Mouse (Mus musculus) small intestine, adult 2 months (tissue): Measurements from ENCODE around the gene Lce6a.

Experiments
- CTCF ChIP-seq: fragments of 200-500 bp; IDR thresholded peaks from 2 replicates; pipeline ENCODE4 v1.5.1; 2012; ENCODE audit warnings: low read depth, mild to moderate bottlenecking, control low read depth, inconsistent platforms, low read length, moderate library complexity, mixed read lengths; ENCODE audit not compliant: insufficient replicate concordance, insufficient read length; ENCODE audit errors: extremely low read depth
- POLR2A ChIP-seq: fragments of 200-500 bp; IDR thresholded peaks from 2 replicates; pipeline ENCODE4 v1.6.1; 2012; ENCODE audit warnings: low read depth, mild to moderate bottlenecking, control low read depth, inconsistent platforms, low read length, moderate library complexity

GRCm38 (mm10) chr3:92602169-92602568 is 19.3 kb downstream of the Lce6a start:
- TF ChIP-seq CTCF (no peak), POLR2A (no peak)
